Mouse (Mus musculus): ENCODE data around the gene Gm28047.

DNA sequence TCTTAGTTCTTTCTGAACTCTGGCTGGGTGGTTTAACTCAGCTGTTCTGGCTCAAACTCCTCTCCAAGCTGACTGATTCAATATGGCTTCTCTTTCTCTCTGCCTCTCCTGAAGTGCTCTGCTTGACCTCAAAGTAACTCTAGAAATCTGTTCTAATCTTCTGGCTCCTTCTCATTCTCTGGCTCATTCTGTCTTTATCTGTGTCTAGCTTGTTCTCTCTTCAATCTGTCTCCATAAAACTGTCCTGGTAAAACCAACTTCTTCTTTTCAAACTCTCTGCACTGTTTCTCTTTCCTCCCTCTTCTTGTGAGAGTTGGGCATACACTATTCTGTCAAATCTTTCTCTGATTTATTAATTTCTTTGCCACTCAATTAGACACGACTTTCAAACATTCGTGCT is 57.0 kb downstream of the Gm28047 start:
- TF ChIP-seq POLR2A (IDR thresholded peaks at IDR 0.05; ENCODE audit: borderline replicate concordance, control insufficient read depth, low read depth, low read length) = no peak
- TF ChIP-seq CTCF (IDR thresholded peaks at IDR 0.05; ENCODE audit: control insufficient read depth, insufficient read depth, low read length) = no peak
